Mouse (Mus musculus) embryo, embryonic 11.5 days (tissue): ENCODE results near the gene Znrf4.

Source experiments
- DNase-seq: peaks from one replicate; pipeline ENCODE4 v3.0.0-alpha.2; 2012; ENCODE audit warnings: low read depth, low spot score

Gene Znrf4

GRCm38 (mm10) chr17:56512310-56512709 is at the start of gene Znrf4:
Znrf4 (minus strand) TSS chr17:56512431.
- no peak for DNase-seq

GRCm38 (mm10) chr17:56561866-56562265 is 49.6 kb upstream of the Znrf4 start:
- DNase-seq: no peak

- DNase-seq: no peak
Observed at GRCm38 (mm10) chr17:56560131-56560530, 47.9 kb upstream of the Znrf4 start.

- DNase-seq: no peak
Observed at GRCm38 (mm10) chr17:56559386-56559785, 47.2 kb upstream of the Znrf4 start.

- DNase-seq: peak; percentile 63
Observed at GRCm38 (mm10) chr17:56558448-56558847, 46.2 kb upstream of the Znrf4 start.

GRCm38 (mm10) chr17:56554122-56554551 is 41.9 kb upstream of the Znrf4 start, which contains the start of gene Gm20219:
Gm20219 (minus strand) TSS chr17:56554387.
- no peak for DNase-seq

GRCm38 (mm10) chr17:56552781-56553363 is 40.6 kb upstream of the Znrf4 start:
- peak; percentile 54 for DNase-seq

- DNase-seq: no peak
Observed at GRCm38 (mm10) chr17:56551841-56552581, 39.8 kb upstream of the Znrf4 start.

GRCm38 (mm10) chr17:56550784-56551475 is 38.7 kb upstream of the Znrf4 start:
- no peak for DNase-seq

- no peak for DNase-seq
Observed at GRCm38 (mm10) chr17:56548605-56549105, 36.4 kb upstream of the Znrf4 start.

- DNase-seq: no peak
Observed at GRCm38 (mm10) chr17:56547846-56548604, 35.8 kb upstream of the Znrf4 start.

GRCm38 (mm10) chr17:56547116-56547845 is 35.0 kb upstream of the Znrf4 start:
- no peak for DNase-seq

- DNase-seq: no peak
Observed at GRCm38 (mm10) chr17:56546576-56546975, 34.3 kb upstream of the Znrf4 start.

- DNase-seq: no peak
Observed at GRCm38 (mm10) chr17:56545945-56546344, 33.7 kb upstream of the Znrf4 start.

- DNase-seq: no peak
Observed at GRCm38 (mm10) chr17:56544699-56545387, 32.6 kb upstream of the Znrf4 start.

GRCm38 (mm10) chr17:56543684-56544224 is 31.5 kb upstream of the Znrf4 start:
- no peak for DNase-seq

- no peak for DNase-seq
Observed at GRCm38 (mm10) chr17:56542736-56543135, 30.5 kb upstream of the Znrf4 start.

- DNase-seq: no peak
Observed at GRCm38 (mm10) chr17:56540562-56540975, 28.3 kb upstream of the Znrf4 start.

GRCm38 (mm10) chr17:56537912-56538311 is 25.7 kb upstream of the Znrf4 start:
- no peak for DNase-seq

- no peak for DNase-seq
Observed at GRCm38 (mm10) chr17:56536874-56537273, 24.6 kb upstream of the Znrf4 start.
